Mouse (Mus musculus) adrenal gland, postnatal 36 days (tissue): ENCODE measurements at regions not wholly inside any gene's neighbourhood (a gene's known extent, or its start where the extent isn't known, plus 50 kb on each side); places are given as distances from the start of the nearest gene placed in this dataset.
"Not testable (repeated sequence)": the region's sequence is repeated elsewhere in the genome, so short reads cannot be mapped to it uniquely, and the experiment has no call there.

Experiments
- DNase-seq, 2 experiments: peaks; one replicate each; pipeline ENCODE4 v3.0.0; 2021; ENCODE audit warnings: mixed read lengths in 1 of 2

- DNase-seq: no peak
These were observed 150.7 kb upstream of the Hes1 start for GRCm38 (mm10) chr16:29913357-29914010.

GRCm38 (mm10) chr16:29915346-29915745 lies 148.8 kb upstream of the Hes1 start:
- DNase-seq: peak; percentile 75 to 81

DNA sequence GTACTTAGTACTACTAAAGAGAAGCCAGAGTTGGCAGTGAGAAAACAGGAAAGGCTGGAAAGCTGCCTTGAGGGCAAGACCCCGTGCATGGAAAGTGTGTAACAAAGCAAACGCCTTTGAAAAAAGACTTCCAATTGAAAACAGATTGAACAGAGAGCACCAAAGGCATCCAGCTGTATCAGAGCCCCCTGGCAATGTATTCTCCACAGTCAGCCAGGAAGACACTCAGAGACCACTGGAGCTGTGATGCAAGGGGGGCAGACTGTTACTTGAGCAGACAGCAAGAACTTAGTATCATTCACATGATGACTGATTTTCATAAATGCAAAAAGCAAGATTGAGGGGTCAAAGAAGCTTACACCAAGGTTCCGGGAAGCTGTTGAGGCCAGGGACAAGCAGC lies 146.2 kb upstream of the Hes1 start:
- DNase-seq: no peak

GRCm38 (mm10) chr16:29918396-29918795 lies 145.8 kb upstream of the Hes1 start:
- DNase-seq: no peak

- DNase-seq: no peak
These were observed 143.2 kb upstream of the Hes1 start for GRCm38 (mm10) chr16:29920940-29921339.

- DNase-seq: no peak
These were observed 142.8 kb upstream of the Hes1 start for GRCm38 (mm10) chr16:29921385-29921784.

DNA sequence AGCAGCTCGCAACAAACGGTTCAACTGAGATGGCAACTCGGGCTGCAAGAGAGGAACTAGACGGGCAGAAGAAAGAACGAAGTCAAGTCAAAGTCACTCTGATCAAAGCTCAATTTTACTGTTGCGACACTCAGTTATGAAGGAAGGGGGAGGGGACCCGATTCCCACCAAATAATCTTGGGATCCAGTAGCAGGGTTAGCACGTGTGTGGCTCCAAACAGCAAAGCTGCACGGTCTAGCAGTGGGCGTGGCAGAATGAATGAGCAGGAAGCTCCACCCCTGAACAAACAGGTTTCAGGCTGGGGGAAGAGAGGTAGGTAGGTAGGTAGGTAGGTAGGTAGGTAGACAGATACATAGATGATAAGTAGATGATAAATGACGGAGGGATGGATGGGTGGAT lies 136.9 kb upstream of the Hes1 start:
- not testable (repeated sequence) for DNase-seq

- no peak for DNase-seq
These were observed 135.9 kb upstream of the Hes1 start for GRCm38 (mm10) chr16:29928291-29928690.

GRCm38 (mm10) chr16:29931746-29932351 lies 132.3 kb upstream of the Hes1 start:
- no peak for DNase-seq

- DNase-seq: no peak
These were observed 129.5 kb upstream of the Hes1 start for GRCm38 (mm10) chr16:29934649-29935048.

- DNase-seq: no peak
These were observed 125.5 kb upstream of the Hes1 start for GRCm38 (mm10) chr16:29938700-29939099.

- DNase-seq: no peak
These were observed 124.8 kb upstream of the Hes1 start for GRCm38 (mm10) chr16:29939331-29939850.

DNA sequence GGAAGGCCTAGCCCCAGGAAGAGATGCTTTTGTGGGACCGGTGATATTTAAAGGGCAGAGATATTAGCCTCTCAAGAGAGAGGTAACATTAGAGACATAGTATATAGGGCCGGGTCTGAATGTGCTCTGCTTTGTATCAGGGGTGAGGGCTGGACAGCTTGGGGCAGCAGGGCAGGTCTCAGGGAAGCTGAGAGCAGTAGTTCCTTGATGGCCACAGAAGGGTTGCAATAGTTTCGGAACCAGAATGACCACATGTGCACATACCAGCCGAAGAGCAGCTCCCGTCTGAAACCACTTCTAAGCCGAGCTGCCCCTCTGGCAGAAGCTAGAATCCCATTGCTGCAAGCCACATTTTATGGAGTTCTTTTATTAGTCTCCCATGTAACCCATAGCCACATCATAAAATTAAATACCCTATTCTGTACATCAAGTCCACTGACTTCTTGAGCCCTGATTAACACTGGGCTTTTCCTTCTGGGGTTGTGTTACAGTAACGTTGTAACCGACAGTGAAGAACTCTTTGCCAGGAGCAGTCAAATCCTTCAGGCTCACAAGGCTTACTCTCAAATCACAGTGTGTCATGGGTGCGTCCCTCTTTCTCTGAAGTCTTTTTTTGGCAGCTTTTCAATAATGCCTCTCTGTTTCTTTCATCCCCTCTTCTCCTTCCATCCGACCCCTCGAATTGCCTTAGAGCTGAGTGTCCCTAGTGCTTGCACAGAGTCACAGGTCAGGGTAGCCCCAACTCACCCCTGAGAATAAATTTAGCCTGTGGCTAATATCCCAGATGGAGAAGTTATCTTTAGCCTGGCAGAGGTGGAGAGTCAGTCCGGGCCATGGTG lies 124.1 kb upstream of the Hes1 start:
- DNase-seq: no peak

DNA sequence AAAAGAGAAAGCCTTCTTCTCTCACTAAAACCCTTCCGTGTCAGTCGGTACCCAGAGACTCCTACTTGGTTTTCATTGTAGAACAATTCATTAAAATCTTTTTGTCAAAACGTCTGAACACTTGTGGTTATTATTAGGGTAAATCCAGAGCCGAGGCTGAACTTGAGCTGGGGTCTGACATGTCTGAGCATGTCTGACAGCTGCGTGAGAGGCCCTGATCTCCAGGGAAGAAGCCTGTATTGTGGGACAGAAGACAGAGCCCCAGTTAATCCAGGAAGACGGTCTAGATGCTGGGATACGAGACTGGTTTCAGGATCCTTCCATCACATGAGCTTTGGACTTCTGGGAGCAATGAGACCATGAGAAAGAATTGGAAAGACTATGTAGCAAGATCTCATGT lies 122.1 kb upstream of the Hes1 start:
- no peak for DNase-seq

DNA sequence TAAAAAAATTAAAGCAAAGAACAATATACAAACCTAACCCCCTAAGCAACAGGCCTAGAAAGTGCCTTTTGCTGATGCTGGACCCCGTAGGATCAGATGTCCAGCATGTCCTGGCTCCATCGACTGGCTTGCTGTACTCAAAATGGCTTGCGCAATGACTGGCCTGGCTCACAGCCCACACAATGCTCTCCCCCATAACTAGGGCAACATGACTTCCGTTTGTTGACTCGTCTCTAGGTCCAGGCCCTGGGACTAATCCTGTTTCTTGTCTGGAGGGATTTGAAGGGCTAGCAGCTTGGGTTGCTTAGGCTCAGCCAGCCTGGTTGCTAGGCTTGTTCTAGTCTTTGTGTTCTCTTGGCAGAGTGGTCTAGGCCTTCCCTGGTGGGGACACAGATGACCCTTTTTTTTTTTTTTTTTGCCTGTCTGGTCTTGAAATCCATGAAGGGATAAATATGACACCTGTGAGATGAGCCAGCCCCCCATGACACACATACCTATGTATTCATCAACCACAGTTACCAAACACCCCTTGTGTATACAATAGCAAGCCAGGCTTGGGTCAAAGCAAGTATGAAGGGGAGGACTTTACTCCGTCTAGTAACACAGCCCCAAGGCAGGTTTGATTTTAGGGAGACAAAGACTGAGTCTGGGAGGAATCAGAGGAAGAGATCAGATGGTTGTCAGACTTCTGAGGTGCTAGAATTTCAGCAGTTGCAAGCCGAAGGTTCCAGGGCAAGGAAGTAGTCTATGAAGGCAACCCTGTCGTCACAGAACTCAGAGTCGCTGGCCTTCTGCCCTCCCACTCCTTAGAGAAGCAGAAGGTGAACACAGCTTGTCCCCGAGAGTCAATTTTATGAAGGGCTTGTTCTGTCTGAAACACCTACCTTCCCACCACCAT lies 120.0 kb upstream of the Hes1 start:
- DNase-seq: peak; percentile 85 to 88

- no peak for DNase-seq
These were observed 119.2 kb upstream of the Hes1 start for GRCm38 (mm10) chr16:29944966-29945365.

- peak; percentile 43 to 53 for DNase-seq
These were observed 118.8 kb upstream of the Hes1 start for GRCm38 (mm10) chr16:29945376-29945890.

GRCm38 (mm10) chr16:29945891-29946598 lies 118.1 kb upstream of the Hes1 start:
- DNase-seq: peak; percentile 85 to 89

DNA sequence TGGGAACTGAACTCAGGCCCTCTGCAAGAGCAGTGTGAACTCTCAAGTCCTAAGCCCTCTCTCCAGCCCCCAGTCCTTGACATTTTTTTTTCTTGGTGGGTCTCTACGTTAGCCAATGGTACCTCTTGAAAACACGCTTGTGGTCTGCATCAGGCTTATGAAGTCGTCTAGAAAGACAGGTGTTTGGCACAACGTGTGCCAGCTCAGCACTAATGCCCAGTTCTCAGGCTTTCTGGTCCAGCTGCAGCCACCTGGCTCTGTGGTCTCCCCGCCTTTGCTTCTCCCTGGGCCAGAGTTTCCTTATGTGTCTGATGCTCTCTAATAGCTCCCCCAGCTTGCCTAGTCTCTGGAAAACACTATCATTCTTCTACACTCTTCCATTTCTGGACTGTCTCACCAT lies 117.2 kb upstream of the Hes1 start:
- peak in 1 of 2 experiments; percentile 16 for DNase-seq

- peak; percentile 37 to 58 for DNase-seq
These were observed 116.5 kb upstream of the Hes1 start for GRCm38 (mm10) chr16:29947670-29948069.

- no peak for DNase-seq
These were observed 114.0 kb upstream of the Hes1 start for GRCm38 (mm10) chr16:29950136-29950535.
